Mouse (Mus musculus) neural tube, embryonic 13.5 days (tissue): ENCODE measurements around the gene Epha4. TPM values are rescaled to one million over a fixed set of nuclear protein-coding genes. Genes with fewer than 3 reads are reported as not detected.

ENCODE experiments used
- ATAC-seq: fragments of 200-750 bp; cut with Nextera tagmentation; 2 replicates; pipeline ENCODE4 v1.8.0; 2017; ENCODE audit warnings: low read depth, mild to moderate bottlenecking, moderate TSS enrichment, moderate library complexity
- H3K27ac ChIP-seq: fragments of 300-500 bp; sonication (generic); replicated peaks from 2 replicates; pipeline ENCODE4 v1.5.1; 2015; ENCODE audit warnings: moderate library complexity, mild to moderate bottlenecking, inconsistent platforms
- H3K27me3 ChIP-seq: fragments of 300-500 bp; sonication (generic); 2 replicates; pipeline ENCODE4 v1.6.1; 2015; ENCODE audit warnings: mild to moderate bottlenecking, inconsistent platforms
- H3K36me3 ChIP-seq: fragments of 300-500 bp; sonication (generic); 2 replicates; pipeline ENCODE4 v1.6.1; 2015; ENCODE audit warnings: mild to moderate bottlenecking, inconsistent platforms
- H3K4me1 ChIP-seq: fragments of 300-500 bp; sonication (generic); replicated peaks from 2 replicates; pipeline ENCODE4 v1.6.1; 2015; ENCODE audit warnings: inconsistent platforms
- H3K4me2 ChIP-seq: fragments of 300-500 bp; sonication (generic); 2 replicates; pipeline ENCODE4 v1.6.1; 2015; ENCODE audit warnings: inconsistent platforms, mild to moderate bottlenecking, moderate library complexity
- H3K4me3 ChIP-seq: fragments of 300-500 bp; sonication (generic); 2 replicates; pipeline ENCODE4 v1.5.1; 2015; ENCODE audit warnings: mild to moderate bottlenecking, inconsistent platforms
- H3K9ac ChIP-seq: fragments of 300-500 bp; sonication (generic); 2 replicates; pipeline ENCODE4 v1.6.1; 2015; ENCODE audit warnings: moderate library complexity, mild to moderate bottlenecking, inconsistent platforms
- H3K9me3 ChIP-seq: fragments of 300-500 bp; sonication (generic); 2 replicates; pipeline ENCODE4 v1.6.1; 2016; ENCODE audit warnings: inconsistent platforms
- WGBS: fragments of 180-500 bp; shearing (Covaris S2); methylation state at CpG from one replicate; pipeline ENCODE4 v1.1.7; 2015; 5-methylcytosine and 5-hydroxymethylcytosine counted together
- polyA plus RNA-seq: library from polyadenylated mRNA; unstranded; fragments of >200 nt; fragmentation: Nextera tagmentation; extraction: Ambion mirVana; gene quantifications from 2 replicates; pipeline ENCODE4 v1.2.1, GENCODE M21; 2015

Epha4 gene
- polyA plus RNA-seq = 27.0 and 29.0 TPM in 2 replicates

DNA sequence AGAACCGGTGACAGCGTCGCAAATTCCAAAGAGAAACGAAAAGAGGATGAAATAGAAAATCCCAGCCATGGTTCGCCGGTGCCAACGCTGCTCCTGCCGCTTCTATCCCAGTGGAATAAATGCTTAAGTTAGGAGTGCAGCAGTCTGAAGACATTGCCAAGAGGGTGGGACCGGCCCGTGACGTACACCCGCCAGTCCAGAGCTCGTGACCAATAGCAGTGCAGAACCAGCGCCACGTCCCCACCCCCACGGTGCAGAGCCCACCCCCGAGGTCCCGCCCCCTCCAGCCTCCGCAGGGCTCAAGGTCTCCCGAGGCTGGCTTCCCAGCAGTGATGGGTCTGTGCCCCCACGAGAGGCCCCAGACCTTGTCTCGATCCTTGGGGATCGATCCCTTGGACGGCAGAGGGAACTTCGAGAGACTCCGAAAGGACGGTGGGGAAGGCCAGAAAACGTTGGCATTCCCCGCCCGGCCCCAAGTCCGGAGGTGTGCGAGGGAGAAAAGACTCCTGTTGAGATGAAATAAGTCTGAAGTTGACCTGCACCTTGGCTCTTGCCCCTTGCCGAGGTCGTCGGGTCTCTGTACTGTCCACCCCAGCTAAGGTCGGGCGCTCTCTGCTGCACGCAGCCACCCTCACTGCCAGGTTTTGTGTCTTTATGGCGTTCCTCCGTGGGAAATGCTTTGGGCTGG, at the start of gene Epha4:
Gene Epha4 (minus strand): TSS at position 126 of the 688 bp plus-strand sequence.
- H3K36me3 ChIP-seq = no peaks in the 10 kb centered on the region
- no peaks in the 10 kb centered on the region for H3K9me3 ChIP-seq
- peak within 1 kb of the TSS; percentile 90 for H3K4me2 ChIP-seq
- peak within 1 kb of the TSS; percentile 66 for H3K4me3 ChIP-seq
- peaks cover 17% of the 10 kb centered on the region; the same call in 1 of the 2 replicates for H3K27me3 ChIP-seq
- peak; percentile 94 for ATAC-seq
- peaks cover 47% of the 10 kb centered on the region for H3K4me1 ChIP-seq
- H3K27ac ChIP-seq = peak within 1 kb of the TSS; percentile 90
- peak within 1 kb of the TSS; percentile 80 for H3K9ac ChIP-seq
- WGBS = under 1% methylated on average over 39 of the region's 40 CpGs

DNA sequence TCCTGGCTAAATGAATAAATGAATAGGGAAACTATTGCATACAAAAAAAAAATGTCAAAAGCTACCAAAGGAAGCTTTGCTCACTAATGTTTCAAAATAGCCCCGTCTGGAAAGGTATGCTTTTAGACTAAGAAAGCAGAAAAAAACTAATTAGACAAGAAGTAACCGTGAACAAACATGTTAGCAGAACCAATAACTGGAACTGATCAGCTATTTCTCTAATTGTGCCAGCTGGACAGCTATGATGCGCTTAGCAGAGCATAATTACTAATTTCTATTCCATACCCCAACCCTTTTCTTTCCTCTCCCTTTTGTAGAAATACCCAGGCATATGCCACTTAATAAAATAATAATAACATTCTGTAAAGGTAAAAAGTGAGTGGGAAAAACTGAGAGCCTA, 41.3 kb upstream of the Epha4 start:
- no peaks in the 10 kb centered on the region for H3K27me3 ChIP-seq
- 0 out of 2 replicates have a peak, but pooled peaks cover 8% of the 10 kb centered on the region for H3K4me1 ChIP-seq
- H3K4me2 ChIP-seq = no peak overlapping the region
- H3K36me3 ChIP-seq = no peaks in the 10 kb centered on the region
- WGBS = 39% methylated on average over 3 of the region's 3 CpGs
- H3K4me3 ChIP-seq = no peak overlapping the region
- ATAC-seq = no peak
- no peak overlapping the region for H3K27ac ChIP-seq
- no peak overlapping the region for H3K9ac ChIP-seq
- H3K9me3 ChIP-seq = no peaks in the 10 kb centered on the region

DNA sequence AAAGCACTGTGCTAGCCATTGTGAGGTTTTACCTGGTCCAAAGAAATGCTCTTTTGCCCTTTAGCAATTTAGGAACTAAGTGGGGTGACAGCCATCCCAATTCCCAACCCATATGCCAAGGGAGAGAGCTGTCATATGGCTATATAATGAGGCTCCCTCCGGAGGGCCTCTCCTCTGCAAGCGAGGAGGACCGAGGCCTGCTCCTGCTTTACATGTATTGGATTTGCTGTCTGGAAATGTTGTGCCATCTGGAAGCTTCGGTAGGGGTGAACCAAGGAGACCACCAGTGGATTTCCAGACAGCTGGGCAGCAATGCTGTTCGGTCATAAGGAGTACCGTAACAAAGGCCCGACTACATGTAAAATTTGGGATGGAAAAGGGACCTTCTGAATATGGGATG, 37.0 kb upstream of the Epha4 start:
- Histone ChIP-seq H3K27me3 (no peaks in the 10 kb centered on the region), H3K4me3 (no peak overlapping the region), H3K27ac (no peak overlapping the region), H3K9me3 (no peaks in the 10 kb centered on the region), H3K36me3 (no peaks in the 10 kb centered on the region), H3K4me1 (peaks cover 14% of the 10 kb centered on the region), H3K9ac (no peak overlapping the region), H3K4me2 (no peak overlapping the region)
- ATAC-seq = no peak
- WGBS = 70% methylated on average over 7 of the region's 7 CpGs

DNA sequence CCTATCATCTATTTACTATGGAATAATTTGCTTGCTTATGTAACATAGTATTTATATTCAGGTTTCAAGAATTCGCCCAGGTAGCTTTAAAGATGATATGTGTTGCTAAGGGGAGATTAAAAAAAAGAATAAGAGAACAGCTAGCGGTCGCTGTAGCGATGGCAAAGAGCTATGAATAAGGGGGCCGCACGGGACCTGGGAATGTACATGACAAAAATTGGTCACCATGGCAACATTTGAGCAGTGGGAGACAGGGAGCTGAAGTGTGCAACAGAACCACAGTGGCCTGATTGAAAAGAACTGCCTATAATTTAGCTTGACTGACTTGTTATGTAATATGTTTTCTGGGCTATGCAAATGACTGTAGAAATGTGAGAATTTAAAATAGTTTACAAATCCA, 30.8 kb upstream of the Epha4 start:
- 17% methylated on average over 6 of the region's 6 CpGs for WGBS
- ATAC-seq = peak; percentile 85

DNA sequence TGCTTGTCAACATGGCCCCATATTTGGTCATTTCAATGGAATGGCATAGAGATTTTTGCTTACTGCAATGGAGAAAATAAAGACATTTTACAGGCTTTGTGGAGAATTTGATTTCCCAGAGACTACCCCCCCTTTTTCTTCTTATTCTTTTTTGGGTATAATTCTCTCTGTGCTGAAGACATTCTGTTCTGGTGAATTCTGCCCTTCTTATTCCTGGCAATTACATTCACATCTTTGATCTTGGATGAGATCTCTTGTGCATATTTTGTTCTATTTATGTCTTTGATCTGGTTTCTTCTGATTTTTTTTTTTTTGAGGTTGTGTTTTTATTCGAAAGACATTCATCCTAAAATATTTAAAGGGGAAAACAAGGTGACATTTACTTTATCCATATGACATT, 30.1 kb upstream of the Epha4 start:
- H3K27me3 ChIP-seq = no peaks in the 10 kb centered on the region
- H3K9ac ChIP-seq = no peak overlapping the region
- 88% methylated on average over 1 of the region's 1 CpGs for WGBS
- ATAC-seq = no peak
- no peak overlapping the region for H3K4me2 ChIP-seq
- no peak overlapping the region for H3K27ac ChIP-seq
- peaks cover 23% of the 10 kb centered on the region for H3K4me1 ChIP-seq
- no peaks in the 10 kb centered on the region for H3K9me3 ChIP-seq
- H3K4me3 ChIP-seq = no peak overlapping the region
- H3K36me3 ChIP-seq = no peaks in the 10 kb centered on the region

More for the DNA sequence above, 30.8 kb upstream of the Epha4 start:
- no peak overlapping the region for H3K9ac ChIP-seq
- no peak overlapping the region for H3K27ac ChIP-seq
- no peaks in the 10 kb centered on the region for H3K27me3 ChIP-seq
- H3K4me3 ChIP-seq = no peak overlapping the region
- H3K36me3 ChIP-seq = no peaks in the 10 kb centered on the region
- H3K9me3 ChIP-seq = no peaks in the 10 kb centered on the region
- H3K4me2 ChIP-seq = peak overlapping the region; percentile 1; the same call in 1 of the 2 replicates
- peaks cover 22% of the 10 kb centered on the region for H3K4me1 ChIP-seq

DNA sequence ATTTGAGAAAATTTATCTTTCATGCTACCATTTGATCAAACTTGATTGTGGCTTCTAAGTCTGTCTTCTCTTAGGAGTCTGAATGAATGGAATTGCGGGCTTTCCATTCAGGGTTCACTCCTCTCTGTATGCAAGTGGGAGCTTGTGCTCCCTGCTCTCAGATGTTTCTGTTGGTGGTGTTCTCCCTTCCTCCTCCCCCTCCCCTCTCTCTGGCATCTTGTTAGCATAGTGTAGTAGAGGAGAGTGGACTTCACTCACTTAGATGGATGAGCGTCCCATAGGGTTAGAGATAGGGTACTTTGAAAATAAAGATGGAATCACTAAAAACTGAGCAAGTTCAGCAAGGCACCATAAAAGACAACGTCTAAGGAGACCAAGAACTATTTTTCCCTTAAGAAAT, 29.4 kb upstream of the Epha4 start:
- Histone ChIP-seq H3K27ac (no peak overlapping the region), H3K27me3 (no peaks in the 10 kb centered on the region), H3K9ac (no peak overlapping the region), H3K9me3 (no peaks in the 10 kb centered on the region), H3K4me1 (peaks cover 27% of the 10 kb centered on the region), H3K4me2 (no peak overlapping the region), H3K36me3 (no peaks in the 10 kb centered on the region), H3K4me3 (no peak overlapping the region)
- ATAC-seq = no peak
- WGBS = 35% methylated on average over 3 of the region's 3 CpGs

DNA sequence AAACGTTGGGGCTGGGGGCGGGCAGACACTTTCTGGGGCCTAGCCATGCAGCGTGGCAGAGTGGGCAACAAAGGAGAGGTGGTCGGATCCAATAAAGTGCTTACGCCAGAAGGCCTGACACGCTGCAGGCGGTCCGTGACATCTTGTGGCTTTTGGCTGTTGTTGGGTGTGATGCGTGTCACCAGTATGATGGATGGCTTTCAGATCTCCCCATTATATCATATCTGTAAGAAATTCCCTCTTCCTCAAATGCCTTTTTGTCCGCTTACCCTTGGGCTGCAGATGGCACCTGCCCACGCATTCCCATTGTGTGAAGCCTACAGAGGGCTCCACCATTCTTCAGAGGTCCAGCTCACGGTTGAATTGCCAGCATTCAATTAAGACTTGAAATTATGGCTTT, 25.1 kb upstream of the Epha4 start:
- H3K9ac ChIP-seq = no peak overlapping the region
- 62% methylated on average over 12 of the region's 12 CpGs for WGBS
- H3K27ac ChIP-seq = no peak overlapping the region
- no peak overlapping the region for H3K4me3 ChIP-seq
- H3K4me1 ChIP-seq = peaks cover 5% of the 10 kb centered on the region
- no peaks in the 10 kb centered on the region for H3K9me3 ChIP-seq
- no peaks in the 10 kb centered on the region for H3K36me3 ChIP-seq
- peaks cover 4% of the 10 kb centered on the region; the same call in 1 of the 2 replicates for H3K27me3 ChIP-seq
- no peak for ATAC-seq
- no peak overlapping the region for H3K4me2 ChIP-seq

DNA sequence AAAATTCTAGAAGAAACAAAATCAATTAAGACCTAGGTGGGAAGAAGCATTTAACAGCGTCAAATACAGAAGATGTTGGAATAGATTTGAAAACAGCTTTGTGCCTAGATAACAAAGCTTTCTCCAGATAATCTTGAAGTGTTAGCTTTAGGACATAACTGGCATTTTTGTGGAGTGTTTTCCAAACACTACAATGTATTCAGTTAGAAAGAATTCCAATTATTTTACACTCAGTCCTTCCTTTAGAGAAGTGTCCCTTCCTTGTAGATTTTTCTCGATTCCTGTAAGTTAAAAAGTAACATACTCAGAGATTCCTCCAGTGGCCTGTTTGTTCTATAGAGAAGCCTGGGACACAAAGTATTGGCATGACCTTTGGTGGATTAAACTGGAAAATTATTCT, 23.7 kb upstream of the Epha4 start:
- no peak overlapping the region for H3K9ac ChIP-seq
- no peak overlapping the region for H3K4me2 ChIP-seq
- H3K27ac ChIP-seq = no peak overlapping the region
- peaks cover 5% of the 10 kb centered on the region; the same call in 1 of the 2 replicates for H3K4me1 ChIP-seq
- H3K9me3 ChIP-seq = no peaks in the 10 kb centered on the region
- WGBS = 63% methylated on average over 2 of the region's 2 CpGs
- no peak overlapping the region for H3K4me3 ChIP-seq
- H3K27me3 ChIP-seq = peaks cover 4% of the 10 kb centered on the region; the same call in 1 of the 2 replicates
- ATAC-seq = no peak
- no peaks in the 10 kb centered on the region for H3K36me3 ChIP-seq

DNA sequence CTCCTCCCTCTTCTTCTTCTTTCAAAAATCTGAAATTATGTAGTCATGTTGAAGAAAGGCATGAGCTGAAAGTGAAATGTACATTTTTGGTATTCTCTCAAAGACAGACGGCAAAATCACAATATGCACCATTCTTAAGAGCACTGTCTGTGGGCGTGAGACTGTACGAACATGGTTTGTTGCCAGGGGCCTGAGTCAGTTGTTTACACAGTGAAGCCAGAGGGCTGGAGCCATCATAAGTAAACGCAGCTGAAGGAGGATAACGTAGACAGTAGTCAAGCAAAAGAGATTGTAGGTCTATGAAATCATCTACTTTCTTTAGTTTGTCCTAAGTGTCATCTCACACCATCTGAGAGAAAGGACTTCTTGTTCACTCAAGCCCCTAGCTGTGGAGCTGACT, 21.0 kb upstream of the Epha4 start:
- no peak overlapping the region for H3K27ac ChIP-seq
- H3K4me2 ChIP-seq = no peak overlapping the region
- no peak for ATAC-seq
- no peak overlapping the region for H3K4me3 ChIP-seq
- 82% methylated on average over 5 of the region's 5 CpGs for WGBS
- H3K27me3 ChIP-seq = peaks cover 4% of the 10 kb centered on the region; the same call in 1 of the 2 replicates
- peaks cover 17% of the 10 kb centered on the region for H3K4me1 ChIP-seq
- H3K9me3 ChIP-seq = no peaks in the 10 kb centered on the region
- no peaks in the 10 kb centered on the region for H3K36me3 ChIP-seq
- H3K9ac ChIP-seq = no peak overlapping the region

DNA sequence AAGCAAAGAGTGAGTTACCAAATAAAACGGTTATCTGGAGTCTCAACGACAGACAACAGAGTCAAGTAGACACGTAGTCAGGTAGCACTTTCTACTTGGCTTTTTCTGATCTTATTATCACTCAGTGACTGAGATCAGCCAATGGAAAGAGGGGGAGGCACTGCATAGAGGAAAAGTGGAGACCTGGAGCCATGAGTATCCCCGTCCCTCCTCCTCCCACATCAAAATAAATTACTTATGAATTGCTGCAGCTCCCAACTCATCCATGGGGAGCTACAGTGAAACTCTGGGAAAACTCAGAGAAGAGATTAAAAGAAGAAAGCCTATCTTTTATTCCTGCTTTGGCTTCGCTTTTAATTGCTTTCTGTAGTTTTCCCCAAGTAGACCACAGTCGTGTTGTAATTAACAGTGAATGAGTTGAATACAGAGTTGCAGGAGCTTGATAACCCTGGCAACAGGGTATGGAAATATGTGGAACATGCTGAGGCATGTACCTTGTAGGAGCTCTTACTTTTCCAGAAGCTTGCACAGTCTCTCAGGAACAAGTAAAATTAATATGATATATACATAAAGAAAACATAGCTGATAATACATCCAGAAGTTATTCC, 17.8 kb upstream of the Epha4 start:
- no peak overlapping the region for H3K4me3 ChIP-seq
- no peaks in the 10 kb centered on the region for H3K9me3 ChIP-seq
- peak; percentile 32 for ATAC-seq
- H3K27me3 ChIP-seq = peaks cover 4% of the 10 kb centered on the region; the same call in 1 of the 2 replicates
- H3K9ac ChIP-seq = no peak overlapping the region
- no peaks in the 10 kb centered on the region for H3K36me3 ChIP-seq
- no peak overlapping the region for H3K4me2 ChIP-seq
- WGBS = 25% methylated on average over 6 of the region's 6 CpGs
- H3K4me1 ChIP-seq = peaks cover 12% of the 10 kb centered on the region
- H3K27ac ChIP-seq = no peak overlapping the region

DNA sequence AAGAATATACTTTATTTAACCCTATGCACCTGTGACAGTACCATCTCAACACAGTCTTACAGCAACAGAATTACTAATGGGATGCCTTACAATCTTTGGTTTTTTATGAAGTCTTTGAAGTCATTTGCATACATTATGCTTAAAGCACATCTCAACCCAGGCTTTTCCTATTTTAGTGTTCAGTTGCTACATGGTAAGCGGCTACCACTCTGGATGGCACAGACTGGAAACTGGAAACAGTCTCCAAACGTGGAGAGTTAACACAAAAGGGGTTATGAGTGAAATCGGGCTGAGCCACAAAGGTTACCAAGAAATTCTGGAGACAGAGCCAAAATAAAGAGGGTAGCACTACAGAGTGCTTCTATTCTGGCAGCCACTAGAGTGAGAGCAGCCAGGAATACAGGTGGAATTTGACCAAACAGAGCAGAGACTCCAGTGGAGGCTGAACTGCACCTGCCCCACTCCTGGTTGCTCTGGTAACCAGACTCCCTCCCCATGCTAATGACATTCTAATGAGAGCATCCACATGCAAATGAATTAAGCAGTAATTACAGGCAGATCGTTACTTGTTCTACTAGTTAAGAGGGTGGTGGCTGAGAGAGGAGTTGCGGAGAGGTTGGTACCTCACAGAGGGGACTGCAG, 17.2 kb upstream of the Epha4 start:
- no peaks in the 10 kb centered on the region for H3K36me3 ChIP-seq
- H3K9me3 ChIP-seq = no peaks in the 10 kb centered on the region
- H3K4me1 ChIP-seq = peaks cover 12% of the 10 kb centered on the region
- H3K27me3 ChIP-seq = peaks cover 4% of the 10 kb centered on the region; the same call in 1 of the 2 replicates
- H3K4me3 ChIP-seq = no peak overlapping the region
- ATAC-seq = peak; percentile 94
- H3K27ac ChIP-seq = no peak overlapping the region
- H3K9ac ChIP-seq = no peak overlapping the region
- WGBS = 42% methylated on average over 5 of the region's 5 CpGs
- H3K4me2 ChIP-seq = no peak overlapping the region

DNA sequence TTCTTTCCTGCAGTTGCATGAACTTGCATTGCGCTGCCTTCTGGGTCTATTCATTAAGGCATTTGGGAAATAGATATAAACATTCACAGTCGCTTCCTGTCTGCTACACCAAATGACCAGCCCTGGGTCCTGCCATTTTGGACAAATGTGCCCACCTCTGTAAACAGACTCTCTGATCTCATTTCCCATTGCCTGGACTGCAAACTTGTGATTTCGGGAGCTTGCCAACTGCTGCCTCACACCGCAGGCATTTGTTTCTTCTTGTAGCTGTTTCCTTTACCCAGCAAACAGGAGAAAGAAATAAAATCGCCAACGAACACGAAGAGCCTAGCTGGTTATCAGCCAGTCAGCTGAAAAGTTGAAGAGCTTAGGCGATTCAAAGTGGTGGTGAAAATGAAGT, 10.2 kb upstream of the Epha4 start:
- H3K9ac ChIP-seq = no peak overlapping the region
- H3K9me3 ChIP-seq = no peaks in the 10 kb centered on the region
- no peak overlapping the region for H3K4me3 ChIP-seq
- 81% methylated on average over 8 of the region's 8 CpGs for WGBS
- no peaks in the 10 kb centered on the region for H3K36me3 ChIP-seq
- no peak overlapping the region for H3K4me2 ChIP-seq
- no peak for ATAC-seq
- H3K4me1 ChIP-seq = peaks cover 15% of the 10 kb centered on the region
- peaks cover 6% of the 10 kb centered on the region for H3K27me3 ChIP-seq
- no peak overlapping the region for H3K27ac ChIP-seq
